Mouse (Mus musculus): Measurements from ENCODE around the gene Ces3b. TPM values are rescaled to one million over a fixed set of nuclear protein-coding genes. Genes with fewer than 3 reads are reported as not detected.
"Not testable (repeated sequence)": the region's sequence is repeated elsewhere in the genome, so short reads cannot be mapped to it uniquely, and the experiment has no call there.

Gene Ces3b
- polyA plus RNA-seq, 1 experiment: not detected

DNA sequence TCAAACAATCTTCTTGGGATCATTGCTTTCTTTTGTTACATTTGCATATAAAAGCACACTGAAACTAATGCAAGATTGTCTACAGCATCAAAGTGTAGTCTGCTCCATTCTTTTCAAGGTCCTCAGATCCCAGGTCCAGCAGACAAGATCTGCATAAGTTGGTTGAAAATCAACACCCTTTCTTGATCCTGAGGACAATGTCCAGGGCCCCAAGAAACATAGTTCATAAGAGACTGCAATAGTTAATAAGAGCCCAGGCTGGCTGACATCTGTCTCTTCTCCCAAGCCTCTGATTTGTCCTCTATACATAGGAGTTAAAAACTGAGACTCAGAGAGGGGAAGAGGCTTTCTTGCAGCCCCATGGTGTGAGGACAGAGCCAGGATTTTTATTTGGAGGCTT lies 14.6 kb upstream of the Ces3b start:
- TF ChIP-seq POLR2A (IDR thresholded peaks at IDR 0.05; ENCODE audit: borderline replicate concordance, insufficient read depth, low read length) (no peak), CTCF (IDR thresholded peaks at IDR 0.05; ENCODE audit: borderline replicate concordance, insufficient read depth, low read depth, low read length) (no peak)

GRCm38 (mm10) chr8:105076601-105077000 lies 7.0 kb upstream of the Ces3b start:
- 92% methylated on average over 4 of the region's 4 CpGs for WGBS
- no peaks in the 10 kb centered on the region for H3K4me1 ChIP-seq (ENCODE audit: control insufficient read depth, insufficient read depth, low read length)

More for the DNA sequence above, 14.6 kb upstream of the Ces3b start:
- H3K27me3 ChIP-seq (ENCODE audit: control insufficient read depth, insufficient read depth, low read length): no peaks in the 10 kb centered on the region
- H3K4me1 ChIP-seq (ENCODE audit: control insufficient read depth, insufficient read depth, low read length): no peaks in the 10 kb centered on the region
- no peak for DNase-seq
- no peak overlapping the region for H3K4me3 ChIP-seq (replicated peaks; ENCODE audit: insufficient read depth, low read depth, low read length)
- H3K27ac ChIP-seq (ENCODE audit: insufficient read depth, low read length): no peak overlapping the region

GRCm38 (mm10) chr8:105077071-105077470 lies 6.5 kb upstream of the Ces3b start:
- Histone ChIP-seq H3K4me3 (replicated peaks; ENCODE audit: insufficient read depth, low read depth, low read length) (no peak overlapping the region), H3K4me1 (ENCODE audit: control insufficient read depth, insufficient read depth, low read length) (no peaks in the 10 kb centered on the region), H3K27ac (ENCODE audit: insufficient read depth, low read length) (no peak overlapping the region), H3K27me3 (ENCODE audit: control insufficient read depth, insufficient read depth, low read length) (no peaks in the 10 kb centered on the region)
- WGBS: 51% methylated on average over 6 of the region's 6 CpGs
- no peak for DNase-seq
- TF ChIP-seq CTCF (IDR thresholded peaks at IDR 0.05; ENCODE audit: borderline replicate concordance, insufficient read depth, low read depth, low read length): no peak

More at GRCm38 (mm10) chr8:105076601-105077000, 7.0 kb upstream of the Ces3b start:
- Histone ChIP-seq H3K27me3 (ENCODE audit: control insufficient read depth, insufficient read depth, low read length) (no peaks in the 10 kb centered on the region), H3K27ac (ENCODE audit: insufficient read depth, low read length) (no peak overlapping the region), H3K4me3 (replicated peaks; ENCODE audit: insufficient read depth, low read depth, low read length) (no peak overlapping the region)
- TF ChIP-seq CTCF (IDR thresholded peaks at IDR 0.05; ENCODE audit: borderline replicate concordance, insufficient read depth, low read depth, low read length): no peak
- TF ChIP-seq POLR2A (IDR thresholded peaks at IDR 0.05; ENCODE audit: borderline replicate concordance, insufficient read depth, low read length): no peak
- no peak for DNase-seq

DNA sequence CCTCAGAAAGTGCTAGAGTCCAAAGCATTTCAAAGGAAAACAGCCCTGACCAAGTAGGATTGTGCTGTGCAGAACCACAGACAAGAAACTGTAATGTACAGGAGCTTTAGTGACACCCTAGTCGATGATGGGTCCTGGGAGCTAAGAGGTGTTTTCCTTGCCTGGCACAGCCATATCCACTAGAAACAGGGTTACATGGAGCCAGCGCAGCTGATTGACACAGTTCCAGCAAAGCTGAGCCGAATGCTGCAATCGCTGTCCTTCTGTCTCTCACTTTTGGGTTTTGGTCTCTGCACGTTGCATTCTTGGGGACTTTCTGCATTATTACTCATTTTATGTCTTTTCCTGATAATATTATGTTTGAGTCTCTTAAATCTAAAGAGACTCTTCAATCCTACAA lies 5.0 kb upstream of the Ces3b start:
- no peak overlapping the region for H3K27ac ChIP-seq (ENCODE audit: insufficient read depth, low read length)
- no peaks in the 10 kb centered on the region for H3K4me1 ChIP-seq (ENCODE audit: control insufficient read depth, insufficient read depth, low read length)
- no peak for DNase-seq
- H3K27me3 ChIP-seq (ENCODE audit: control insufficient read depth, insufficient read depth, low read length): no peaks in the 10 kb centered on the region
- no peak overlapping the region for H3K4me3 ChIP-seq (replicated peaks; ENCODE audit: insufficient read depth, low read depth, low read length)
- no peak for TF ChIP-seq CTCF (IDR thresholded peaks at IDR 0.05; ENCODE audit: borderline replicate concordance, insufficient read depth, low read depth, low read length)
- no peak for TF ChIP-seq POLR2A (IDR thresholded peaks at IDR 0.05; ENCODE audit: borderline replicate concordance, insufficient read depth, low read length)
- WGBS: 66% methylated on average over 5 of the region's 5 CpGs

DNA sequence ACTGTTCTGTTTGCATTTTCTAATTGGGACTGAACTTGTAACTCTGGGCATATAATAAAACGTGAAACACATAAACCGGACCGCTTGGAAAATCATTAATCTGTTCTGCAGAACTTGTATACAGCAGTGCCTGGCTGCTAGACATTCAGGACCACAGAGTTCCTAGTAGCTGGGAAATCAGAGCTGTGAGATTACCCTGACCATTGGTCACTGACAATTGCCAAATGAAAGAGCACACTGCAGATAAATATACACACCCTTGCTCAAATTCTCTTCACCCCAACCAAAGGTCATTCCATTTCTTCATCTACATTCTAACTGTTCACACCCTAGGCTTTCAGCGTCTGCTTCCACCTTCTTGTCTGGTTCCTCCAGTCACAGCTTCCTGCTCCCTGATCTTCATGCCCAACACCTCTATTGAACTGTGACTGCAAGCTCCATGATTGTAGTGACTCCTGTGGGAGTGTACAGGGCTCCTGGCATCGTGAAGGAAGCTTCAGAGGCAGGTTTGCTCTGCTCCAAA lies 2.7 kb upstream of the Ces3b start:
- TF ChIP-seq CTCF (IDR thresholded peaks at IDR 0.05; ENCODE audit: borderline replicate concordance, insufficient read depth, low read depth, low read length) (no peak), POLR2A (IDR thresholded peaks at IDR 0.05; ENCODE audit: borderline replicate concordance, insufficient read depth, low read length) (no peak)
- no peaks in the 10 kb centered on the region for H3K27me3 ChIP-seq (ENCODE audit: control insufficient read depth, insufficient read depth, low read length)
- no peak for DNase-seq
- H3K4me3 ChIP-seq (replicated peaks; ENCODE audit: insufficient read depth, low read depth, low read length): no peak overlapping the region
- H3K27ac ChIP-seq (ENCODE audit: insufficient read depth, low read length): no peak overlapping the region
- WGBS: 71% methylated on average over 5 of the region's 5 CpGs
- no peaks in the 10 kb centered on the region for H3K4me1 ChIP-seq (ENCODE audit: control insufficient read depth, insufficient read depth, low read length)

GRCm38 (mm10) chr8:105088166-105088565 lies 4.6 kb downstream of the Ces3b start:
- not testable (repeated sequence) for DNase-seq; H3K4me1 ChIP-seq (ENCODE audit: control insufficient read depth, insufficient read depth, low read length); H3K27me3 ChIP-seq (ENCODE audit: control insufficient read depth, insufficient read depth, low read length); H3K4me3 ChIP-seq (replicated peaks; ENCODE audit: insufficient read depth, low read depth, low read length); H3K27ac ChIP-seq (ENCODE audit: insufficient read depth, low read length)
- WGBS: 85% methylated on average over 5 of the region's 5 CpGs

- no peak for DNase-seq
- H3K27ac ChIP-seq (ENCODE audit: insufficient read depth, low read length): no peak overlapping the region
- no peak overlapping the region for H3K4me3 ChIP-seq (replicated peaks; ENCODE audit: insufficient read depth, low read depth, low read length)
- no peaks in the 10 kb centered on the region for H3K27me3 ChIP-seq (ENCODE audit: control insufficient read depth, insufficient read depth, low read length)
- TF ChIP-seq POLR2A (IDR thresholded peaks at IDR 0.05; ENCODE audit: borderline replicate concordance, insufficient read depth, low read length) (no peak), CTCF (IDR thresholded peaks at IDR 0.05; ENCODE audit: borderline replicate concordance, insufficient read depth, low read depth, low read length) (no peak)
- no peaks in the 10 kb centered on the region for H3K4me1 ChIP-seq (ENCODE audit: control insufficient read depth, insufficient read depth, low read length)
- WGBS: 66% methylated on average over 4 of the region's 4 CpGs
Measured at GRCm38 (mm10) chr8:105088581-105088980, 5.0 kb downstream of the Ces3b start.

- TF ChIP-seq CTCF (IDR thresholded peaks at IDR 0.05; ENCODE audit: borderline replicate concordance, insufficient read depth, low read depth, low read length) (no peak), POLR2A (IDR thresholded peaks at IDR 0.05; ENCODE audit: borderline replicate concordance, insufficient read depth, low read length) (no peak)
- DNase-seq: no peak
- 89% methylated on average over 3 of the region's 3 CpGs for WGBS
Measured at GRCm38 (mm10) chr8:105093992-105094391, 10.4 kb downstream of the Ces3b start.

GRCm38 (mm10) chr8:105102101-105102785 lies 18.7 kb downstream of the Ces3b start:
- WGBS: 72% methylated on average over 4 of the region's 4 CpGs
- not testable (repeated sequence) for H3K27me3 ChIP-seq (ENCODE audit: control insufficient read depth, insufficient read depth, low read length); H3K4me3 ChIP-seq (replicated peaks; ENCODE audit: insufficient read depth, low read depth, low read length); DNase-seq; H3K27ac ChIP-seq (ENCODE audit: insufficient read depth, low read length); H3K4me1 ChIP-seq (ENCODE audit: control insufficient read depth, insufficient read depth, low read length)

More at GRCm38 (mm10) chr8:105093992-105094391, 10.4 kb downstream of the Ces3b start:
- Histone ChIP-seq H3K4me3 (replicated peaks; ENCODE audit: insufficient read depth, low read depth, low read length) (no peak overlapping the region), H3K4me1 (ENCODE audit: control insufficient read depth, insufficient read depth, low read length) (no peaks in the 10 kb centered on the region), H3K27ac (ENCODE audit: insufficient read depth, low read length) (no peak overlapping the region), H3K27me3 (ENCODE audit: control insufficient read depth, insufficient read depth, low read length) (no peaks in the 10 kb centered on the region)

GRCm38 (mm10) chr8:105103701-105104100 lies 20.1 kb downstream of the Ces3b start:
- H3K27ac ChIP-seq (ENCODE audit: insufficient read depth, low read length); H3K4me1 ChIP-seq (ENCODE audit: control insufficient read depth, insufficient read depth, low read length); H3K27me3 ChIP-seq (ENCODE audit: control insufficient read depth, insufficient read depth, low read length); H3K4me3 ChIP-seq (replicated peaks; ENCODE audit: insufficient read depth, low read depth, low read length); DNase-seq: not testable (repeated sequence)
- WGBS: 81% methylated on average over 5 of the region's 5 CpGs
